Mouse (Mus musculus) layer of hippocampus, postnatal 10 days (tissue): ENCODE results near the gene Fkbp10. TPM values are rescaled to one million over a fixed set of nuclear protein-coding genes. Genes with fewer than 3 reads are reported as not detected.

Source experiments
- DNase-seq, 2 experiments: peaks; one replicate each; pipeline ENCODE4 v3.0.0; 2021; ENCODE audit warnings: low spot score in 2 of 2
- long read RNA-seq: library from polyadenylated mRNA; stranded (forward); transcript quantifications from one replicate; pipeline ENCODE4 v2.0.0, GENCODE M21; 2023
- total RNA-seq, 2 experiments: library from RNA; stranded (reverse); gene quantifications; 2 replicates each; pipeline ENCODE4 v1.2.3; 2021

The Fkbp10 gene
- 10 to 100 TPM; 15.1 to 15.2 TPM for total RNA-seq
- long read RNA-seq, transcript Fkbp10-201 (10 exons, 2,584 nt): major isoform, 15 of 19 reads
- long read RNA-seq, partial matches to known transcripts: 2 of 19 reads
- long read RNA-seq, other reads (novel, unspliced or antisense): 2 of 19 reads

GRCm38 (mm10) chr11:100414914-100415822 lies at the start of gene Fkbp10:
TSS of gene Fkbp10 (plus strand) at chr11:100415697.
- DNase-seq: peak in 1 of 2 experiments; percentile 42

GRCm38 (mm10) chr11:100369145-100369544 lies 46.4 kb upstream of the Fkbp10 start:
- DNase-seq: no peak

- no peak for DNase-seq
These were observed 45.7 kb upstream of the Fkbp10 start for GRCm38 (mm10) chr11:100369822-100370221.

DNA sequence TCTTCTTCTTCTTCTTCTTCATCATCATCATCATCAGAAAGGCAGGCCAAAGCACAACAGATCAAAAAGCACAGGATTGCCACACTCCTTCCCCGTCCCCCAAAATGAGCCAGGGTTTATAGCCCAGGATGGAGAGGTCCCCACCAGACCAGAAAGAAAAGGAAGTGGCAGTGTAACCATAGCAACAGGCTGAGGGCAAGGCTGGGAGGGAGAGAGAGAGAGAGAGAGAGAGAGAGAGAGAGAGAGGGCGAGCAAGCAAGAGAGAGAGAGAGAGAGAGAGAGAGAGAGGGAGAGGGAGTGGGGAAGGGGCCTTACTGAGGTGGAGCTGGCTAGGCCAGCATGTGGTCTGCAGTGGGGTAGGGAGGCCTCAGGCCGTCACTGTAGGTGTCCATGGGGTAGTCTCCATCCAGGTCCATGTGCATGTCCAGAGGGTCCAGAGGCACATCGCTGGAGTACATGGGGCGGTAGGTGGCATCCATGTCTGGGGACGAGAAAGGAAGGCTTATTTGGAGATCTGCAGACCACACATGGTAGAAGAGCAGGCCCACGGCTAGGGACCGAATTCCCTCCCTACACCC lies 43.4 kb upstream of the Fkbp10 start:
- DNase-seq: no peak

- DNase-seq: no peak
These were observed 40.4 kb upstream of the Fkbp10 start for GRCm38 (mm10) chr11:100375127-100375526.

DNA sequence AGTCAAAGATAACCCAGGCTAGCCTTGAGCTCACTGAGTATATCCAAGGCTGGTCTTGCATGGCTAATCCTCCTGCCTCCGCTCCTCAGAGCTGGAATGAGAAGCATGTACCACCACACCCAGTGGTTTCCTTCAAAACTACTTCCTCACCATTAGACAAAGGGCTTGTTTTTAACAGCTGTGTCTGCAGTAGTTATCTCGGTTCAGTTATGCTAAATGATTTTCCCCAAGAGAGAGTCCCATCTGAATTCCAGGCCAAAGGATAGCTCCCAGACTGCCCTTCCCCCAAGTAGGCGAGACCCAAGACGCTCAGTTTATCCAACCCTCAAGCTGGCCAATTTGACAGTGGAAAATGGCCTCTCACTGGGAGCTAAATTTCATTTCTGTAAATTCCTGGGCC lies 39.5 kb upstream of the Fkbp10 start:
- no peak for DNase-seq

- no peak for DNase-seq
These were observed 38.6 kb upstream of the Fkbp10 start for GRCm38 (mm10) chr11:100376746-100377389.

- no peak for DNase-seq
These were observed 37.5 kb upstream of the Fkbp10 start for GRCm38 (mm10) chr11:100377989-100378388.

DNA sequence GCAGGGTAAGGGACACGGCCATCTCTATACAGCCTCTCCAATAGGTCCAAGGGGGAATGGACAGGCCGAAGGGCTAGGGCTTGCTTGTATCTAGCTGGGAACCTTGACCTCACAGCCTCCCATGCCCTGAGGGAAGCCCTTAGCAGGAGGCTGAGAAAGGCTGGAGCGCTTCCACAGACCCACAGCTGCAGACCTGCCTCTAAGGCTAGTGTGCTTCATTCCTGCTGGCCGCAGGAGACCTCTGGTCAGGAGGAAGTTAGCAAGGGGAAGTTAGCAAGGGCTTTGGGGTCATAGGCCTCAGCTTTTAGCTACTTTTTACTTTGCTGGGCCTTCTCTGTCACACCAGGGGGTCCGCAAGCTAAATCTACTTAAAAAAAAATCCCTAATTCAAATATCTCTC lies 37.1 kb upstream of the Fkbp10 start:
- DNase-seq: no peak

DNA sequence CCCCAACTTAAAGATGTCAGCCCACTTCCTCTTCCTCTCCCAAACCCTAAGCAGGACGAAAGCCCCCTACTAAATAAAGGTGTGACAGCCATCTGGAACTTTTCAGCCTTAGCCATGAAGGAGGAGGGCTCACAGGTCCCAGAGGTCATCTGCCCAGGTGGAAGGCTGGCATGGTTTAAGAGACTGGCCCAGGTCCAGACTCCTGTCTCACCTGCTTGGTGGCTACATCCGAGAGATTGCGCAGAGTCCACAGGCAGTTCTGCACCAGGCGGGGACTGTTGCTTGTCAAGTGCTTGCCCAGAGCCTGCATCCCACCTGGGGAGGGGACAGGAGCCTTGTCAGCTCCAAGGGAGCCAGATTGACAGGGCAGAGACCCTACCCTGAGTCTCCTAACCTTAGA lies 36.2 kb upstream of the Fkbp10 start:
- DNase-seq: no peak

GRCm38 (mm10) chr11:100382682-100383081 lies 32.8 kb upstream of the Fkbp10 start:
- DNase-seq: no peak

DNA sequence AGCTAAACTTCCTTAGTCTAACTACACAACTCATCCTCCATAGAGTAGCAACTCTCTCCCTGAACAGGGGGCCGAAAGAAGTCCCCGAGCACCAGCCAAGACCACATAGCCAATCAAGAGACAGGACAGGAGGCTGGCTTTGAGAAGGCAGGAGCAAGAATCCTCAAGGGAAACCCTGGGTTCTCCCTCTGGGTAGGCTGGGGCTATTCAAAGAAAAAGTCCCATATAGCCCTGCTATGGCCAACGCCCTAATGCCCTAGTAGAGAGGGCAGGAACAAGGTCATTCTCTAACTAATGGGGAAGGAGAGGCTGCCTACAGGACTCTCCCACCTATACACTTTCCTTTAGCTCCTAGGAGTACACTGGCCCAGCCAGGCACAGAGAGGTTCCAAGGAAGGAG lies 30.5 kb upstream of the Fkbp10 start:
- DNase-seq: no peak

- DNase-seq: no peak
These were observed 28.9 kb upstream of the Fkbp10 start for GRCm38 (mm10) chr11:100386586-100386985.

DNA sequence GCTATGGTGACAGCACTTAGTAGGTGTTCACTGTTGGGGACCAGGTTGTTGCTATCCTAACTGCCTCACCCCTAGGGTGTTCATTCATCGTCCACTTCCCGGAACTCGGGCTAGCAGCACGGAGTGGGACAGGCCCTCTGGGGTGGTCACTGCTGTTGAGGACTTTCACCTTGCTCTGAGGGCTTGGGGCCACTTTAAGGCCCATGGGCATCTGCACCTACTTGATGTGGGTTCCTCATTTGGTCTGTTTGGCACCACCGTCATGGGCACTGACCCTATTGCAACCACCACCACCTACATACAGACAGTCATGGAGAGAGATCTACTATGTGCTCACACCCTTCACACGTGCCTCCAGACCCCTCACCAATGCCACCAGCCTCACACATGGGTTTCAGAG lies 28.4 kb upstream of the Fkbp10 start:
- DNase-seq: no peak

GRCm38 (mm10) chr11:100387589-100388375 lies 27.7 kb upstream of the Fkbp10 start:
- DNase-seq: no peak

DNA sequence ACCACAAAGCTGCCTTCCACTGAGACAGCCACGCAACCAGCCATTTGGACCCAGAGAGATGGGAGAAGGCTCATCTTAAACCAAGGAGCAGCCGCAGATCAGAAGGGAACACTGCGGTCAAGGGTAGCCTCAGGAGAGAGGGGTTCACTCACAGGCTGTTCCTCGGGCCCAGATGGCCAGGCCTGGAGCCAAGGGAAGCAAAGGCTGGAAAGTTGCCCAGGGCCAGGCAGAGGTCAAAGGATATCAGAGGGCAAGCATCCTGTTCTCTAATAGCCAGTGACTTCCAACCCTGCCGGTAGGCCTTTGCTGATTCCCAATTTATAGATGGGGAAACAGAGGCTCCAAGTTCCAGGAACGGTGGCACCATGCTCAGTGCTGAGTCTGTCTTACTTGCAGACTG lies 26.9 kb upstream of the Fkbp10 start:
- no peak for DNase-seq

- no peak for DNase-seq
These were observed 25.5 kb upstream of the Fkbp10 start for GRCm38 (mm10) chr11:100389931-100390445.

DNA sequence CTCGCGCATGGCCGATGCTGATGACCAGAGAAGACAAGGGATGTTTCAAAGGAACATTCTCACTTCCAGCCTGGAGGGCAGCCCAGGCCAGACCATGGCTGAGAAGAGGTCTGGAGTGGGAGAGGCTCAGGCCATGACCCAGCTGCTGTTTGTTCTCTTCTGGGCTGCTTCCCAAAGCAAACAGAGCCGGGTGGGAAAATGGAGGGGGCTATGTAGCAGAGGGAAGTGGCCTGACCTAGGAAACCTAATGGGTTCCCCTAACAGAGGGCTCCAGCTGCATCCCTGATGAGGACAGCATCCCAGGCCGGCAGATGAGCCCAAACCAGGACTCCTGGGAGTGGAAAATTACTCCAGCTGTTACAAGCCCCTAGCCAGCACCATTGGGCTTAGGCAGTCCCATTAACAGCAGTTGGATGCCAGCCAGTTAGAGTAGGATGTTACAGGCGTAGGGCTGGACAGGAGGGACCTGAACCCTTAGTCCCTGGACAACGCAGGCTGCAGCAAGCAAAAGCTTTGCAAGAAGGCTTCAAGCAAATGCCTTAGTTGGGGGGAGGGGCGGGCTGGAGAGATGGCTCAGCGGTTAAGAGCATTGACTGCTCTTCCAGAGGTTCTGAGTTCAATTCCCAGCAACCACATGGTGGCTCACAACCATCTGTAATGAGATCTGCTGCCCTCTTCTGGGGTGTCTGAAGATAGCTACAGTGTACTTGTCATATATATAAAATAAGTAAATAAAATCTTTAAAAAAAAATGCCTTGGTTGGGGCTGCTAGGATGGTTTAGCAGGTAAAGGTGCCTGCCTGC lies 24.2 kb upstream of the Fkbp10 start:
- no peak for DNase-seq

DNA sequence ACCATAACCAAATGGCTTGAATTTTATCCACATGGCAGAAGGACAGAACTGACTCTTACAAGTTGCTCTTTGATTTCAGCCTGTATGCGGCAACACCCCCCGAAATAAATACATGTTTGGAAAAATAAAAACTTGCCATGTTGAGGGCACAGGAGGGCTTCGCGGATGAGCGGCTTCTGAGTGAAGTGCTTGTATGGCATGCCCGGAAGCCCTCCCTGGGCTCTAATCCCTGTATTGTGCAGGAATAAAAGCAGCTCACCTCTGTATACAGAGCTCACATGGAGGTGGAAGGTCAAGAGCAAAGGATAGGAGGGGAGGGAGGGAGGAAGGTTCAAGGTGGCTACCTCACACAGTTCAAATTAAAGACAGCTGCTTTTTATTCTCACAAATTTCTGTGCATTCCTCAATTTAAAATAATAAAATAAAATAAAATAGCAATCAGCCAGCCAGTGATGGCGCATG lies 23.6 kb upstream of the Fkbp10 start:
- no peak for DNase-seq

- DNase-seq: no peak
These were observed 22.5 kb upstream of the Fkbp10 start for GRCm38 (mm10) chr11:100392958-100393357.
